Mouse (Mus musculus) erythroblast, embryonic 14.5 days (primary cell): Measurements from ENCODE around the gene Lmx1b. TPM values are rescaled to one million over a fixed set of nuclear protein-coding genes. Genes with fewer than 3 reads are reported as not detected.

Experiments
- H3K27me3 ChIP-seq: 2 replicates; pipeline ENCODE4 v1.6.1; 2012; ENCODE audit warnings: inconsistent platforms; ENCODE audit not compliant: control insufficient read depth
- H3K36me3 ChIP-seq: 2 replicates; pipeline ENCODE4 v1.6.1; 2012; ENCODE audit warnings: mild to moderate bottlenecking, inconsistent platforms; ENCODE audit not compliant: control insufficient read depth
- H3K4me1 ChIP-seq: 2 replicates; pipeline ENCODE4 v1.6.1; 2012; ENCODE audit warnings: inconsistent platforms; ENCODE audit not compliant: control insufficient read depth
- H3K4me3 ChIP-seq: replicated peaks from 2 replicates; pipeline ENCODE3; 2012; ENCODE audit warnings: moderate library complexity, mild to moderate bottlenecking, inconsistent platforms
- H3K9me3 ChIP-seq: 2 replicates; pipeline ENCODE4 v1.6.1; 2012; ENCODE audit warnings: low read length, inconsistent platforms, mixed read lengths; ENCODE audit not compliant: control insufficient read depth
- GATA1 ChIP-seq: IDR thresholded peaks from 2 replicates; pipeline ENCODE4 v1.6.1; 2012; ENCODE audit warnings: low read length, inconsistent platforms, mixed read lengths
- TAL1 ChIP-seq: IDR thresholded peaks from 3 replicates; pipeline ENCODE4 v1.6.1; 2012; ENCODE audit warnings: low read length, inconsistent platforms, mixed read lengths
- polyA plus RNA-seq: library from polyadenylated mRNA; stranded (reverse); fragments of >175 nt; gene quantifications from 2 replicates; pipeline ENCODE4 v1.2.3, GENCODE M21; 2012

Gene Lmx1b
- polyA plus RNA-seq, 1 experiment, result not detected

DNA sequence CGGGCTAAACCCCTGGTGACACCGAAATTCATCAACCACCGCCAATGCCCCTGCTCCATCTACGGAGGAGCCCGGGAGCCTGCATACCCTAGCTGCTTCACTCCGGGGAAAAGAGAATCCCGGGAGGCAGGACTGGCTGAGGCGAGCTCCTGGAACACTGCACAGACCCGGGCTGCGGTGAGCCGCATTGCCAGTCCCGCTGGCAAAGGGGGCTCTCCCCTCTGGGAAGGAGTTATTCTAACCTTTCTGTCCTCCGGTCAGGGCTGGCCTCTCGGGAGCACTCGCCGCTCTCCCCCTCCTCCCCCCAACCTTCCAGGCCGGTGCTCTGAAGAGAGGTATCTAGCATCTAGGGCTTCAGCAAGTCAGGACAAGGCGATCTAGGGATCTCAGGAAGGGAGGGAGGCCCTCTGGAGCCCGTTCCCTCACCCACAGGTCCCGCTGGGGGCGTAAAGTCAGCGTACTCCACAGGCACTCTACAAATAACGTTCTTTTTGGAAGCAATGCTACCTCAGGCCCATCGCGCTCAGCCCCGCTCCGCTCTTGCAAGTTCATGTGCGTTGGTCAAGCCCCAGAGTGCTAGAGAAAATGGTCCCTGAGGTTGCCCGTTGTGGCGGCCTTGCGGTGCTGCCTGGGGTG, 8.5 kb downstream of the Lmx1b start:
- Histone ChIP-seq H3K9me3 (no peaks in the 10 kb centered on the region), H3K27me3 (peaks cover 100% of the 10 kb centered on the region), H3K4me1 (no peaks in the 10 kb centered on the region), H3K36me3 (no peaks in the 10 kb centered on the region), H3K4me3 (no peak overlapping the region)
- TF ChIP-seq GATA1 (no peak), TAL1 (no peak)

DNA sequence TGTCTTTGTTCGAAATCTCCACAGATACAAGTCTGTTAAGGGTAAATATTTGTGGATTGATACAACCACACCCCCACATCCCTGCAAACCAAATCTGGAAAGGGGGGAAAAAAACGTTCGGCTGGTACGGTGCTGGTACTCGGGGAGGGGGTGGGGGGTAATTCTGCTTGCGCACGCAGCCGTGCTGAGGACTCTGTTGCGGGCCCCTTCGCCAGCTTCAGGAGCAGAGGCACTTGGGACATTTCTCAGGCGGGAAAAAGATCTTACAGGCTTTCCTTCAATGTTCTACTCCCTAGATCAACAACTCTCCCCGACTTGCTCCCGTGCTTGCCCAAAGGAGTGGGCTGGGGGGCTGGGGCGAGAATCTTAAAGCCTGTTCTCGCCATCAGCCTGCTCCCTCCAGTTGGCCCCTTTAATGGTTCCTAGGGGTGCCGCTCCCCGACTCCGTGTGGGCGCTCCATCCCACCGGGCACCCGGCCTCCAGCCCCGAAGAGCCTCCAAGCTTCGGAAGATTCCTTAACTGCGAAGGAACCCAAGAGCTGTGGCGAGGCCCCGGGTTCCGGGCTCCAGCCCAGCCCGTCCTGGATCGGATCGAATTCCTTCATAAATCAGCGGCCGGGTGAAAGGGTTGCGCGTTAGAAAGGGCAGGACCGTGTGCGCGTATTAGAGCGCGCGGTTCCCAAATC, 9.1 kb downstream of the Lmx1b start:
- TF ChIP-seq TAL1 (no peak), GATA1 (no peak)
- Histone ChIP-seq H3K4me3 (no peak overlapping the region), H3K9me3 (no peaks in the 10 kb centered on the region), H3K36me3 (no peaks in the 10 kb centered on the region), H3K27me3 (peaks cover 100% of the 10 kb centered on the region), H3K4me1 (no peaks in the 10 kb centered on the region)

GRCm38 (mm10) chr2:33630081-33631021, 10.0 kb downstream of the Lmx1b start:
- Histone ChIP-seq H3K4me1 (no peaks in the 10 kb centered on the region), H3K4me3 (no peak overlapping the region), H3K36me3 (no peaks in the 10 kb centered on the region), H3K9me3 (no peaks in the 10 kb centered on the region), H3K27me3 (peaks cover 100% of the 10 kb centered on the region)
- TF ChIP-seq TAL1 (no peak), GATA1 (no peak)

DNA sequence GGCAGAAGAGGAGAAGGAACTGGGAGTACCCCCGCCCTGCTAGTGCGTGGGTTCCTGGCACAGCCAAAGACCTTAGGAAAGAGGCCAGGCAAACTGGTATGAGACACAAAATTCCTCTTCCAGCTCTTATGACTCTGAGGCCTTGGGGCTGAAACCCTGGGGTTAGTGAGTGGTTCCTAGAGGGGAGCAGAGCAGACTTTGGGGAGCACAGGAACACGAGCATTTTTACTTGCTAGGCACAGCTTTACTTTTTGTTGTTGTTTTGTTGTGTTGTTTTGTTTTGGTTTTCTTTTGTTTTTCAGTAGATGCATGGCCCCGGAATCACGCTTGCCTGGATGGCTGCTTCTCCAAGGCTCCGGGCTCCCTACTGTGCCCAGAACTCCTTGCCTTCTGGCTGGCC, 10.7 kb downstream of the Lmx1b start:
- no peak overlapping the region for H3K4me3 ChIP-seq
- TF ChIP-seq TAL1 (no peak), GATA1 (no peak)
- H3K36me3 ChIP-seq, result no peaks in the 10 kb centered on the region
- peaks cover 99% of the 10 kb centered on the region for H3K27me3 ChIP-seq
- no peaks in the 10 kb centered on the region for H3K9me3 ChIP-seq
- H3K4me1 ChIP-seq, result no peaks in the 10 kb centered on the region

DNA sequence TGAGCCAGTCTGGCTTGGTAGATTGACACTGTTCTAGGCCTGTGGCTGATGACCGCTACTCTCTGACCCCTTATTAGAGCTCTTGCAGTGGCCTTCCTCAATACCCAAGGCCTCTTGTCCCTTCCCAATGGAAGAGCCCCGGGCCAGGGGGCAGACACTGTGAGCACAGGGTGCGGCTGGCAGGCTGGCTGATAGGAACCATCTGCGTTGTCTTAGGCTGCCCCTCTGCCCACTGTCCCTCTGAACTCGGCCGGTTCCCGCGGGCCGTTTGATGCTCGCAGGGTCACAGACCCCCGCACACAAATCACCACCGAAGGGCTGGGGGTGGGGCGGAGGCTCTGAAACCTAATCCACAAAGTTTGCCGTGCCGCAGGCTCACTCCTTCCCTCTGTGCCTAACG, 11.5 kb downstream of the Lmx1b start:
- Histone ChIP-seq H3K36me3 (no peaks in the 10 kb centered on the region), H3K4me1 (no peaks in the 10 kb centered on the region), H3K4me3 (no peak overlapping the region), H3K9me3 (no peaks in the 10 kb centered on the region), H3K27me3 (peaks cover 90% of the 10 kb centered on the region)
- TF ChIP-seq TAL1, result no peak
- TF ChIP-seq GATA1, result no peak

DNA sequence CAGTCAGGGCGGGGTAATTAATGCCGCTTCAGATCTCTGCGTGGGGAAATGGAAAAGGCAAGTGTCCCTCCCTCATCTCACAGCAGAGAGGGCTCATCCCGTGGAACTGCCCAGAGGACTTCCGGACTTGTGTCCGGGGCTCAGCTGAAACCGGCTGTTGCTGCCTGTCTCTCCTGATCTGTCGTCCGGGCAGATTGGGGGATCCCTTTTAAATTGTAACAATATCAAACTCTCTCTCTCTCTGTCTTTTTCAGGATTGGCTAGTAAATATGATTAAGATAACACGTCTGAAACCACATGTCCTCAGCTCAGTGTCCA, 13.3 kb downstream of the Lmx1b start:
- Histone ChIP-seq H3K27me3 (peaks cover 73% of the 10 kb centered on the region), H3K4me1 (no peaks in the 10 kb centered on the region), H3K36me3 (no peaks in the 10 kb centered on the region), H3K9me3 (no peaks in the 10 kb centered on the region), H3K4me3 (no peak overlapping the region)
- TF ChIP-seq TAL1 (no peak), GATA1 (no peak)

- TF ChIP-seq TAL1, result no peak
- no peak for TF ChIP-seq GATA1
- Histone ChIP-seq H3K4me3 (no peak overlapping the region), H3K27me3 (peaks cover 70% of the 10 kb centered on the region), H3K9me3 (no peaks in the 10 kb centered on the region), H3K36me3 (no peaks in the 10 kb centered on the region), H3K4me1 (no peaks in the 10 kb centered on the region)
Measured at GRCm38 (mm10) chr2:33626262-33627057, 13.9 kb downstream of the Lmx1b start.

DNA sequence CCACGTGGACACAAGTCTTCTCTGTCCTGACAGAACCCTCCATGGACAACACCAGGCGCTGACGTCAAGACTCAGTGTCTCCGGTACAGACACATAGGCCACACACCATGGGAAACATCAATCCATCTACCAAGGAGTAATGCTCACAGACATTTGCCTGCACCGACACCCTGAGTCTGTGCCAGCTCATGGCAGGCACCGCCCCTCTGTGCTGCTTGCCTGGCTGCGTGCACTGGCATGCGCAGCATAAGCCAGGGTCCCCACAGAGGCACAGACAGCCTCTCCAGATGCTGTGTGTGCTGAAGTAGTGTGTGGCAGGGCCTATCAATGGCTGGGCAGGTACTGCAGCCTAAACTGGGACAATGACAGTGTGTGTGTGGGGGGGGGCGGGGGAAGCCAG, 22.6 kb downstream of the Lmx1b start:
- Histone ChIP-seq H3K4me3 (no peak overlapping the region), H3K27me3 (peaks cover 47% of the 10 kb centered on the region), H3K4me1 (no peaks in the 10 kb centered on the region), H3K36me3 (no peaks in the 10 kb centered on the region), H3K9me3 (no peaks in the 10 kb centered on the region)
- TF ChIP-seq GATA1, result no peak
